Mouse (Mus musculus) spleen, adult 10 weeks (tissue): Measurements from ENCODE around the gene Trip6. TPM values are rescaled to one million over a fixed set of nuclear protein-coding genes. Genes with fewer than 3 reads are reported as not detected.

Experiments used
- polyA plus RNA-seq: library from polyadenylated mRNA; stranded (reverse); fragments of 350-450 nt; fragmentation: Illumina TruSeq; extraction: RNeasy Lipid Tissue Mini Kit (QIAGEN cat#74804); gene quantifications from one replicate; pipeline ENCODE4 v1.2.3, GENCODE M21; 2015; ENCODE audit warnings: low replicate concordance; ENCODE audit not compliant: insufficient read depth

Gene Trip6
- polyA plus RNA-seq: 3.0 TPM

GRCm38 (mm10) chr5:137314193-137315083 is at the start of gene Trip6:
Gene Trip6, minus strand, starts transcription at chr5:137314404.

GRCm38 (mm10) chr5:137349384-137350204 is 35.4 kb upstream of the Trip6 start, which contains the start of gene Ephb4:
Gene Ephb4, plus strand, starts transcription at chr5:137350109.

GRCm38 (mm10) chr5:137333512-137334174 is 19.4 kb upstream of the Trip6 start, which contains the start of gene Slc12a9:
Gene Slc12a9, minus strand, starts transcription at chr5:137333597.

GRCm38 (mm10) chr5:137307071-137307912 is 6.9 kb downstream of the Trip6 start, which contains the start of gene Srrt:
Gene Srrt, minus strand, starts transcription at chr5:137307674.

GRCm38 (mm10) chr5:137293839-137294743 is 20.1 kb downstream of the Trip6 start, which contains the start of gene Ufsp1:
Gene Ufsp1, plus strand, starts transcription at chr5:137294629.

GRCm38 (mm10) chr5:137287032-137287952 is 26.9 kb downstream of the Trip6 start, which contains the start of gene Ache:
Gene Ache, plus strand, starts transcription at chr5:137287519.

Other genes starting within 250 kb of the Trip6 start
- 1.8 TPM for gene Serpine1, start 242.1 kb downstream of the Trip6 start, polyA plus RNA-seq
- gene Trim56, start 198.2 kb downstream of the Trip6 start, polyA plus RNA-seq: 57.0 TPM
- not detected for gene Muc3, start 165.1 kb downstream of the Trip6 start, polyA plus RNA-seq
- 4.1 TPM for gene Muc3a, start 102.0 kb downstream of the Trip6 start, polyA plus RNA-seq
- gene Ache, start 26.9 kb downstream of the Trip6 start, polyA plus RNA-seq: 2.4 TPM
- gene Ufsp1, start 19.8 kb downstream of the Trip6 start, polyA plus RNA-seq: 3.4 TPM
- gene Srrt, start 6.7 kb downstream of the Trip6 start, polyA plus RNA-seq: 287 TPM
- gene Slc12a9, start 19.2 kb upstream of the Trip6 start, polyA plus RNA-seq: 9.0 TPM
- 6.1 TPM for gene Ephb4, start 35.7 kb upstream of the Trip6 start, polyA plus RNA-seq
- not detected for gene Zan, start 162.7 kb upstream of the Trip6 start, polyA plus RNA-seq
- gene Pop7, start 188.1 kb upstream of the Trip6 start, polyA plus RNA-seq: 5.8 TPM
- 17.4 TPM for gene Gigyf1, start 204.1 kb upstream of the Trip6 start, polyA plus RNA-seq
- not detected for gene Epo, start 218.8 kb upstream of the Trip6 start, polyA plus RNA-seq
- 75.7 TPM for gene Gnb2, start 219.1 kb upstream of the Trip6 start, polyA plus RNA-seq
- gene Actl6b, start 239.1 kb upstream of the Trip6 start, polyA plus RNA-seq: not detected